Mouse (Mus musculus) retina, embryonic 14.5 days (tissue): Measurements from ENCODE around the gene Slain1.

Source experiments
- DNase-seq: peaks from one replicate; pipeline ENCODE4 v3.0.0-alpha.2; 2015; ENCODE audit warnings: low spot score

The Slain1 gene

GRCm38 (mm10) chr14:103666347-103666954 is 16.4 kb downstream of the Slain1 start:
- no peak for DNase-seq

- no peak for DNase-seq
Observed at GRCm38 (mm10) chr14:103667036-103667435, 17.0 kb downstream of the Slain1 start.

- DNase-seq, result peak; percentile 29
Observed at GRCm38 (mm10) chr14:103679395-103680217, 29.6 kb downstream of the Slain1 start.

- no peak for DNase-seq
Observed at GRCm38 (mm10) chr14:103680285-103680819, 30.3 kb downstream of the Slain1 start.

- DNase-seq, result peak; percentile 12
Observed at GRCm38 (mm10) chr14:103682633-103683390, 32.8 kb downstream of the Slain1 start.

GRCm38 (mm10) chr14:103686994-103687393 is 37.0 kb downstream of the Slain1 start:
- no peak for DNase-seq

- DNase-seq, result peak; percentile 83
Observed at GRCm38 (mm10) chr14:103694295-103694694, 44.3 kb downstream of the Slain1 start.

- no peak for DNase-seq
Observed at GRCm38 (mm10) chr14:103695620-103696019, 45.6 kb downstream of the Slain1 start.

- no peak for DNase-seq
Observed at GRCm38 (mm10) chr14:103697101-103697500, 47.1 kb downstream of the Slain1 start.

GRCm38 (mm10) chr14:103699308-103699707 is 49.3 kb downstream of the Slain1 start:
- DNase-seq, result no peak

- no peak for DNase-seq
Observed at GRCm38 (mm10) chr14:103702516-103702915, 52.5 kb downstream of the Slain1 start.

GRCm38 (mm10) chr14:103704771-103705170 is 54.7 kb downstream of the Slain1 start:
- no peak for DNase-seq

GRCm38 (mm10) chr14:103706347-103706746 is 56.3 kb downstream of the Slain1 start:
- DNase-seq, result no peak

- no peak for DNase-seq
Observed at GRCm38 (mm10) chr14:103708601-103709000, 58.6 kb downstream of the Slain1 start.

- DNase-seq, result no peak
Observed at GRCm38 (mm10) chr14:103709261-103709660, 59.2 kb downstream of the Slain1 start.

- DNase-seq, result no peak
Observed at GRCm38 (mm10) chr14:103712986-103713385, 63.0 kb downstream of the Slain1 start.

- DNase-seq, result peak; percentile 54
Observed at GRCm38 (mm10) chr14:103717516-103717915, 67.5 kb downstream of the Slain1 start.

GRCm38 (mm10) chr14:103717979-103718378 is 68.0 kb downstream of the Slain1 start:
- DNase-seq, result no peak

GRCm38 (mm10) chr14:103718393-103718792 is 68.4 kb downstream of the Slain1 start:
- peak; percentile 64 for DNase-seq

GRCm38 (mm10) chr14:103718836-103719575 is 69.0 kb downstream of the Slain1 start:
- peak; percentile 98 for DNase-seq

GRCm38 (mm10) chr14:103720163-103720562 is 70.1 kb downstream of the Slain1 start:
- DNase-seq, result no peak
